Mouse (Mus musculus) left cerebral cortex, postnatal 14 days (tissue): ENCODE results near the gene Ncan. TPM values are rescaled to one million over a fixed set of nuclear protein-coding genes. Genes with fewer than 3 reads are reported as not detected.

ENCODE experiments used
- DNase-seq, 2 experiments: peaks; one replicate each; pipeline ENCODE4 v3.0.0; 2021 to 2022; ENCODE audit warnings: low spot score in 2 of 2, mixed read lengths in 1 of 2
- intact Hi-C: fragments of 180-260 bp; cut with DNase I; formaldehyde crosslinking; loops from one replicate; pipeline ENCODE4 v1.15.1; 2025
- long read RNA-seq, 2 experiments: library from polyadenylated mRNA; stranded (forward); transcript quantifications; one replicate each; pipeline ENCODE4 v2.0.0; 2021
- total RNA-seq, 2 experiments: library from RNA; stranded (reverse); gene quantifications; 2 replicates each; pipeline ENCODE4 v1.2.3; 2021

Gene Ncan
- total RNA-seq, result 100 to 1,000 TPM; 342 to 344 TPM
- long read RNA-seq, experiment 1, full-length matches to known transcripts, result 10 of 54 reads
- long read RNA-seq, experiment 1, partial matches to known transcripts, result 15 of 54 reads
- long read RNA-seq, experiment 1, other reads (novel, unspliced or antisense), result 29 of 54 reads
- long read RNA-seq, experiment 2, full-length matches to known transcripts, result 10 of 35 reads
- long read RNA-seq, experiment 2, partial matches to known transcripts, result 7 of 35 reads
- long read RNA-seq, experiment 2, other reads (novel, unspliced or antisense), result 18 of 35 reads

GRCm38 (mm10) chr8:70120667-70121066 lies at the start of gene Ncan:
Ncan (minus strand) TSS chr8:70120873.
- intact Hi-C loops, result loop anchor here (2.0 kb wide), 1 partner anchor 32 kb away; no protein-coding TSS in a partner anchor
- peak; percentile 92 to 93 for DNase-seq

- DNase-seq, result no peak
- intact Hi-C loops, result no loop called here
Measured at GRCm38 (mm10) chr8:70170116-70170515, 49.4 kb upstream of the Ncan start.

- peak; percentile 37 to 41 for DNase-seq
- intact Hi-C loops, result loop anchor here (2.0 kb wide), 1 partner anchor 80 kb away; no protein-coding TSS in a partner anchor
Measured at GRCm38 (mm10) chr8:70166504-70167110, 45.9 kb upstream of the Ncan start.

GRCm38 (mm10) chr8:70163316-70163715 lies 42.6 kb upstream of the Ncan start:
- intact Hi-C loops, result loop anchor here (5.0 kb wide), 1 partner anchor 246 kb away; no protein-coding TSS in a partner anchor

GRCm38 (mm10) chr8:70160015-70160414 lies 39.3 kb upstream of the Ncan start:
- intact Hi-C loops, result loop anchor here (5.0 kb wide), 1 partner anchor 243 kb away; no protein-coding TSS in a partner anchor
- DNase-seq, result no peak

More at GRCm38 (mm10) chr8:70163316-70163715, 42.6 kb upstream of the Ncan start:
- no peak for DNase-seq

GRCm38 (mm10) chr8:70159211-70159610 lies 38.5 kb upstream of the Ncan start:
- intact Hi-C loops, result no loop called here
- no peak for DNase-seq

- peak; percentile 61 to 63 for DNase-seq
- intact Hi-C loops, result no loop called here
Measured at GRCm38 (mm10) chr8:70158069-70158853, 37.6 kb upstream of the Ncan start.

GRCm38 (mm10) chr8:70157240-70157800 lies 36.6 kb upstream of the Ncan start:
- no peak for DNase-seq
- intact Hi-C loops, result no loop called here

- DNase-seq, result peak; percentile 67 to 68
Measured at GRCm38 (mm10) chr8:70152537-70153257, 32.0 kb upstream of the Ncan start.

GRCm38 (mm10) chr8:70150158-70150557 lies 29.5 kb upstream of the Ncan start:
- intact Hi-C loops, result no loop called here
- DNase-seq, result no peak

More at GRCm38 (mm10) chr8:70152537-70153257, 32.0 kb upstream of the Ncan start:
- intact Hi-C loops, result no loop called here

- intact Hi-C loops, result no loop called here
- no peak for DNase-seq
Measured at GRCm38 (mm10) chr8:70147678-70148607, 27.3 kb upstream of the Ncan start.

- DNase-seq, result no peak
- intact Hi-C loops, result no loop called here
Measured at GRCm38 (mm10) chr8:70139981-70140380, 19.3 kb upstream of the Ncan start.

GRCm38 (mm10) chr8:70139026-70139857 lies 18.6 kb upstream of the Ncan start, which contains the start of the genes Rfxank, Borcs8 and Mef2b:
Rfxank (minus strand) TSS chr8:70139154.
Borcs8 (plus strand) TSS chr8:70139499.
Mef2b (plus strand) TSS chr8:70139711.
- DNase-seq, result peak; percentile 99
- intact Hi-C loops, result no loop called here

- intact Hi-C loops, result no loop called here
- no peak for DNase-seq
Measured at GRCm38 (mm10) chr8:70137890-70138289, 17.2 kb upstream of the Ncan start.

- intact Hi-C loops, result no loop called here
- DNase-seq, result no peak
Measured at GRCm38 (mm10) chr8:70136591-70136990, 15.9 kb upstream of the Ncan start.

- intact Hi-C loops, result no loop called here
- no peak for DNase-seq
Measured at GRCm38 (mm10) chr8:70134931-70135330, 14.3 kb upstream of the Ncan start.

- DNase-seq, result no peak
- intact Hi-C loops, result no loop called here
Measured at GRCm38 (mm10) chr8:70134086-70134485, 13.4 kb upstream of the Ncan start.
